Mouse (Mus musculus) heart, embryonic 10.5 days (tissue): ENCODE results near the gene Gnmt. TPM values are rescaled to one million over a fixed set of nuclear protein-coding genes. Genes with fewer than 3 reads are reported as not detected.

Experiments used
- DNase-seq: peaks from one replicate; pipeline ENCODE4 v3.0.0-alpha.2; 2017; ENCODE audit warnings: low spot score
- H3K27ac ChIP-seq: fragments of 300-500 bp; sonication (generic); 2 replicates; pipeline ENCODE4 v1.5.1; 2016; ENCODE audit warnings: mild to moderate bottlenecking
- H3K27me3 ChIP-seq: fragments of 300-500 bp; sonication (generic); 2 replicates; pipeline ENCODE4 v1.6.1; 2016; ENCODE audit warnings: mild to moderate bottlenecking; ENCODE audit not compliant: poor library complexity, insufficient read depth, severe bottlenecking
- H3K36me3 ChIP-seq: fragments of 300-500 bp; sonication (generic); 2 replicates; pipeline ENCODE4 v1.6.1; 2016; ENCODE audit warnings: mild to moderate bottlenecking, moderate library complexity
- H3K4me1 ChIP-seq: fragments of 300-500 bp; sonication (generic); 2 replicates; pipeline ENCODE4 v1.6.1; 2016; ENCODE audit warnings: mild to moderate bottlenecking
- H3K4me3 ChIP-seq: fragments of 300-500 bp; sonication (generic); 2 replicates; pipeline ENCODE4 v1.5.1; 2016; ENCODE audit warnings: mild to moderate bottlenecking, moderate library complexity
- H3K9me3 ChIP-seq: fragments of 300-500 bp; sonication (generic); 2 replicates; pipeline ENCODE4 v1.6.1; 2016; ENCODE audit warnings: mild to moderate bottlenecking, moderate library complexity
- WGBS: fragments of 180-500 bp; shearing (Covaris S2); methylation state at CpG from one replicate; pipeline ENCODE4 v1.1.7; 2016; 5-methylcytosine and 5-hydroxymethylcytosine counted together
- polyA plus RNA-seq: library from polyadenylated mRNA; unstranded; fragments of >200 nt; fragmentation: Nextera tagmentation; extraction: Ambion mirVana; gene quantifications from 2 replicates; pipeline ENCODE4 v1.2.1, GENCODE M21; 2016

Gnmt gene
- polyA plus RNA-seq, 1 experiment from 2014 or later = 2.3 TPM

DNA sequence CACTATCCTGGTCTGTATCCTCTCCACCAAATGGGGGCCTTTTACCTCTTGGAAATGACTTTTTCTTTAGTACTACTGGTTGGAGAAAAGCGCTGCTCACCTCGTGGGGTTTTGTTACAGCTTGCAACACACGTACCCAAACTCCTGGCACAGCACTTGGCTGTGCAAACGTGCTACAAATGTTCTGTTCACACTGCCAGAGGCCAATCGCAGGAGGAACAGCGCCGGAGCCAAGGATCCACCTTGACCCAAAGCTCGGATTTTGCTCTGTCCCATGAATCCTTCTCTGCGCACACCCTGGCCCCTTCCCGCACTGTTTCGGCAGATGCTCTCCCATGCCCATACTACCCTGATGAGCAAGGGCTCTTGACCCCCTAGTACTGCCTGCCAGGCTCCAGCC, 472 bp downstream of the Gnmt start:
- Histone ChIP-seq H3K4me1 (peaks cover 32% of the 10 kb centered on the region), H3K4me3 (peak overlapping the region; percentile 33; the same call in 1 of the 2 replicates), H3K27me3 (peaks cover 27% of the 10 kb centered on the region), H3K27ac (no peak overlapping the region), H3K36me3 (peaks cover 18% of the 10 kb centered on the region), H3K9me3 (no peaks in the 10 kb centered on the region)
- no peak for DNase-seq
- WGBS = 42% methylated on average over 11 of the region's 11 CpGs

DNA sequence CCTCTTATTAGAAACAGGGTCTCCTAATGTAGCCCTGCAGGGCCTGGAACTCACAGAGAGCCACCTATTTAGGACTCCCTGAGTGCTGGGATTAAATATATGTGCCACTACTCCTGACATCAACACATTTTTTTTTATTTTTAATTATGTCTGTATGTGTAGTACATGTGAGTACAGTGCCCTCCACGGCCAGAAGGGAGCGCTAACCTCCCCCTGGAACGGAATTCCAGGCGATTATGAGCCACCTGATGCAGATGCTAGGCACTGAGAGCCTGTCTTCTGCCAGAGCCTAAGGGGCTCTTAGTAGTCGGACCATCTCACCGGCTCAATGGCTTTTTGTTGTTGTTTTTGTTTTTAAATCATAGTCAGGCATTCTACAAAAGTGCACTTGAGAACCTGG, 947 bp downstream of the Gnmt start:
- WGBS = 32% methylated on average over 6 of the region's 6 CpGs

DNA sequence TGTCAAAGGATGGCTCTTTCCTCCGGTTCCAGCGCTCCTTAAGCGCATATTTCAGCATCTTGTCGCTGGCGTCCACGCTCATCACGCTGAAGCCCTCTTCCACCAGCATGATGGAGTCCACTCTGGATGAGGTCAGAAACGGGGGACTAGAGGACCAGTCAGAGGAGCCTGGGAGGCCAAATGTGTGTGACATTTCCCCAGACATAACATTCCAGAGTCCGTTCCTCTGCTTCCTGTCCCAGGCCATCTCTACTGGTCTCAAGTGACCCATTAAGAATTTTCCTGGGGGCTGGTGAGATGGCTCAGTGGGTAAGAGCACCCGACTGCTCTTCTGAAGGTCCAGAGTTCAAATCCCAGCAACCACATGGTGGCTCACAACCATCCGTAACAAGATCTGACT, 1.7 kb downstream of the Gnmt start:
- Histone ChIP-seq H3K36me3 (peaks cover 28% of the 10 kb centered on the region), H3K4me1 (peaks cover 32% of the 10 kb centered on the region), H3K9me3 (no peaks in the 10 kb centered on the region), H3K27ac (no peak overlapping the region; the same call in 1 of the 2 replicates), H3K27me3 (peaks cover 27% of the 10 kb centered on the region), H3K4me3 (no peak overlapping the region)
- WGBS = 89% methylated on average over 11 of the region's 11 CpGs
- no peak for DNase-seq

More for the DNA sequence above, 947 bp downstream of the Gnmt start:
- Histone ChIP-seq H3K27ac (no peak overlapping the region), H3K36me3 (peaks cover 23% of the 10 kb centered on the region), H3K9me3 (no peaks in the 10 kb centered on the region), H3K4me3 (no peak overlapping the region), H3K27me3 (peaks cover 27% of the 10 kb centered on the region), H3K4me1 (peaks cover 32% of the 10 kb centered on the region)
- no peak for DNase-seq

DNA sequence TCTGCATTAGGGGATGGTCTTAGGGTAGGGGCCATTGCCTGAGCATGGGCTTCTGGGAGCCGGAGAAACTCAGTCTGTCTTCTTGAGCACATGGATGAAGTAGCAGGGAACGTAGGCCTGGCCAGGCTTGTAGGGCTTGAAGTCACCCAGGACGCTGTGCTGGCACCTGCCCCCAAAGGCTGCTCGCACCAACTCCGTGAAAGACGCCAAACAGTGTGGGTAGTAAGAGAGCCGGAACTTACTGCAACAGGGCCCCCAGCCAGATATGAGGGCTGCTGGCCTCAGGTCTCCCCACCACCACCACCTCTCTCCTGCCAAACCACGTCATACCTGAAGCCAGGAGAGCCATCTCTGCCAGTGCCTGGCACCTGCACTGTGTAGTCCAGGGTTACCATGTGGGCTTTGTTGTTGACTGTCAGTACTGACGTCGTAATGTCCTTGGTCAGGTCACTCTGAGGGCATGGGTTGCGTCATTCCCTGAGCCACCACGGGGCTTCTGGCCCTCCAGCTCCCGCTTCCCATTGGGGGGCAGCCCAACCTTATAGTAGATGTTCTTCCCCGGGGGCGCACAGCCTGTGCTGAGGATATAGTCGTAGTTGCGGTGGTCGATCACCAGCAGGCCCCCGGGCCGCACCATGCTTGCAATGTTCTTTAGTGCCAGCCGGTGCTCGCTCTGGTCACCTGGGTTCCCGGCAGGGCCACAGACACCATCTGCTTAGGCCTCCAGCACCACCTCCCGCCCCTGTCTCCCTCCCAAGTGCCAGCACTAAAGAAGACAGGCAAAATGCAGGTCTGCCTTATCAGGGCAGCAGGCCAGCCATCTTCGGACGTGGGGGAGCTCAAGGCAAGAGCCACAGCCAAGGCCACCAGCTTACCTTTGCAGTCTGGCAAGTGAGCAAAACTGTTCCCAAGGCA, 3.0 kb downstream of the Gnmt start:
- peaks cover 41% of the 10 kb centered on the region for H3K36me3 ChIP-seq
- 87% methylated on average over 26 of the region's 26 CpGs for WGBS

DNA sequence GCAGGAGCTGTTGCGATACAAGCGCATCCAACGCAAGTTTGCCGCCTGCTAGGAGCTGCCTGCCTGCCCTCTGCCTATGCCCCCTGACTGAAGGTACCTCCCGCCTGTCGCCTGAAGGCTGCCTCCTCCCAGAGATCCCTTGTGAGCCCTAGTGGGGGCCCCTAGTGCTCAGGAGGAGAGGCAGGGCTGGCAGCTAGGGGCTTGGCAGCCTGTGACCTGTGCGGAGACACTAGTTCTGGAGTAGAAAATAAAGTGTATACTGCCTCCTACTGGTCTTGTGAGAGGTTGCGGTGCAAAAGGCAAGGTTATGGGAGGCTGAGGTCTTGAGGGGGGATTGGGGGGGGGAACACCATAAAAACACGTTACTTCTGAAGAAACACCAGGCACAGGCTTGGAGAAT, 3.7 kb downstream of the Gnmt start:
- H3K4me3 ChIP-seq = peak overlapping the region; percentile 3; the same call in 1 of the 2 replicates
- H3K4me1 ChIP-seq = peaks cover 32% of the 10 kb centered on the region
- H3K27me3 ChIP-seq = peaks cover 26% of the 10 kb centered on the region
- peaks cover 48% of the 10 kb centered on the region for H3K36me3 ChIP-seq
- no peaks in the 10 kb centered on the region for H3K9me3 ChIP-seq
- 44% methylated on average over 9 of the region's 9 CpGs for WGBS
- H3K27ac ChIP-seq = 0 out of 2 replicates have a peak overlapping the region, but pooled peaks have one; percentile 26
- DNase-seq = peak; percentile 86

More for the DNA sequence above, 3.0 kb downstream of the Gnmt start:
- H3K27me3 ChIP-seq = peaks cover 27% of the 10 kb centered on the region
- peaks cover 32% of the 10 kb centered on the region for H3K4me1 ChIP-seq
- H3K27ac ChIP-seq = no peak overlapping the region
- DNase-seq = no peak
- H3K9me3 ChIP-seq = no peaks in the 10 kb centered on the region
- H3K4me3 ChIP-seq = no peak overlapping the region

DNA sequence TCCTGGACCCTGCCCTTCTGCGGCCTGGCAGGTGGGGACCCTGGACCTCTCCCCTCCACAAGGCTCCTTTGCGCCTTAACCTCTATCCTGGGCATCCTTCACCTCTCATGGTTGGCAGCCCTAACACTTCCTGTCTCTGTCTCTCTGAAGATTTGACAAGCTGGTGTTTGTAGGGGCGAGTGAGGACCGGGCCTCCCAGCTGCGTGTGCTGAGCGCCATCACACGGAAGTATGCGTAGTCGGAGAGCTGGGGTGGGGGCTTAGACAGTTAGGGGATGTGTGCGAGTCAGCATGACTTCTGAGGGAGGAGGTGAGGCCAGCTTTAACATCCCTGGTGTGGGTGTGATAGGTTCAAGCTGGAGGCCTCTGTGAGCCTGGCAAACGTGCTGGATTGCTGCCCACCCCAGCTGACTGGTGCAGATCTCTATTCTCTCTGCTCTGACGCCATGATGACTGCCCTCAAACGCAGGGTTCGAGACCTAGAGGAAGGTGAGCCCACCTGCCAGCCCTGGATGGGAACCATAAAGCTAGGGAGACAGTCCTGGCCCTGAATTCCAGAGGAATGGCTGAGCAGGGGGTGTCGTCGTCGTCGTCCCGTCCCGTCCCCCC, 4.4 kb downstream of the Gnmt start:
- 82% methylated on average over 20 of the region's 20 CpGs for WGBS
- Histone ChIP-seq H3K9me3 (no peaks in the 10 kb centered on the region), H3K27me3 (peaks cover 19% of the 10 kb centered on the region), H3K4me1 (peaks cover 32% of the 10 kb centered on the region), H3K36me3 (peaks cover 50% of the 10 kb centered on the region), H3K27ac (no peak overlapping the region), H3K4me3 (no peak overlapping the region)
- no peak for DNase-seq

DNA sequence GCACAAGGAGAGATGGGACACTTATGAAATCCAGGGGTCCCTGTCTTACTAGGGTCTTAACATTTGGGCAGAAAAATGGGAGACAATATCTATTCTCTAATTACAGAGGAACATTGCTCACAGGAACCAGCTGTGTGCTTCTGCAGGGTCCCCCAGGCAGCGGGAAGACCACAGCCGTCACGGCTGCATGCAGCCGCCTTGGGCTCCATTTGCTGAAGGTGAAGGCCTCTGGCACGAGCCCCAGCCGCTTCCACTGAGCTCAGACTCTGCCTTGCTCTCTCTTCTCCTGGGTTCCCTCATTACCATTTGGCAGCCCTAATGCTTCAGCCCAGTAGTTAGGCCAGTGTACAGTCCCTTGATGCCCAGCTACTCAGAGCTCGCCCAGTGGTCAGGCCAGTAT, 7.9 kb downstream of the Gnmt start:
- Histone ChIP-seq H3K27ac (no peak overlapping the region), H3K9me3 (no peaks in the 10 kb centered on the region), H3K27me3 (no peaks in the 10 kb centered on the region), H3K4me3 (no peak overlapping the region), H3K36me3 (peaks cover 62% of the 10 kb centered on the region), H3K4me1 (peaks cover 13% of the 10 kb centered on the region)
- no peak for DNase-seq
- 83% methylated on average over 7 of the region's 7 CpGs for WGBS

DNA sequence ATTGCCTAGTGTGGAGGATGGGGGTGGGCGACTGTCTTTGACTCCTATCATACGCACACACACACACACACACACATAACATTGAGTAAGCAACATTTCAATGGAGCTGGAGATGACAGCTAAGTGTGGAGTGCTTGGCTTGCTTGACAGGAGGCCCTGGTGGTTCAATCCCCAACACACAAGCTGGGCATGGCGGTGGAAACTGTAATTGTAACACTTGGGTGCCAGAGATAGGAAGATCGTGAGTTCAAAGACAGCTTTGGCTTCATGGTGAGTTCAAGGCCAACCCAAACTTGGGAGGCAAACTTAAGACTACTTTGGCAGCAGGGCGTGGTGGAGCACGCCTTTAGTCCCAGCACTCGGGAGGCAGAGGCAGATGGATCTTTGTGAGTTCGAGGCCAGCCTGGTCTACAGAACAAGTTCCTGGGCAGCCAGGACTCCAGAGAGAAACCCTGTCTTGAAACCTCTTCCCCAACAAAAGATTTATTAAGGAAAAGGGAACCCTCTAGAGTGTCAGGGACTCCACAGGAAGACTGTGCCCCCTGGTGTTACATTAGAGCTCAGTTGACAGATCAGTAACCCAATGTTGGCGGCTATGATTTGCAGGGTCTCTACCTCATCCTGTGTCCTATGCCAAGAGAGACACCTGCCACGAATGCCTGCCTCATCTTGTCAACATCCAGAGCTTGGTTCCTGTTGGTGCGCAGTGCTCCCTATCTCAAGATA, 14.0 kb downstream of the Gnmt start:
- DNase-seq = no peak
- Histone ChIP-seq H3K4me3 (no peak overlapping the region), H3K9me3 (no peaks in the 10 kb centered on the region), H3K4me1 (peaks cover 18% of the 10 kb centered on the region), H3K36me3 (peaks cover 38% of the 10 kb centered on the region), H3K27ac (no peak overlapping the region), H3K27me3 (no peaks in the 10 kb centered on the region)
- WGBS = 92% methylated on average over 11 of the region's 11 CpGs

DNA sequence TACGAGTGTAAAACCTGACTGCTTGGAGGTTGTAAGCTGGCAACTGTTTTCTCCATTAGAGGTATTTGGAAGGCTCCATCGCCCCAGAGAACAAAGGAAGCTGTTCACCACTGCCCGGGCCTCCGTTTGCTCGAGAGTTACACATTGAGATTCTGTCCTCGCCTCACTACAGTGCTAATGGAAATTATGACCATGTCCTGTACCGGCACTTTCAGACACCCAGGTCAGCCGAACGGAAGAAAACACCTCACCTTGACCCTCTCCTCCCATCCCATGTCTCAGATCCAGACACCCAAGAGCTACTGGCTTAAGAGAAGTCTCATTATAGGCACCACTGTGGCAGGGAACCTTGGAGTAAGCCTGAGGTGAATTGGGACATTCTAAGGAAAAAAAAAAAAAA, 15.1 kb downstream of the Gnmt start:
- WGBS = 90% methylated on average over 9 of the region's 9 CpGs
- peaks cover 18% of the 10 kb centered on the region for H3K4me1 ChIP-seq
- DNase-seq = no peak
- no peaks in the 10 kb centered on the region for H3K27me3 ChIP-seq
- H3K27ac ChIP-seq = no peak overlapping the region
- no peaks in the 10 kb centered on the region for H3K9me3 ChIP-seq
- no peak overlapping the region for H3K4me3 ChIP-seq
- H3K36me3 ChIP-seq = peaks cover 38% of the 10 kb centered on the region

DNA sequence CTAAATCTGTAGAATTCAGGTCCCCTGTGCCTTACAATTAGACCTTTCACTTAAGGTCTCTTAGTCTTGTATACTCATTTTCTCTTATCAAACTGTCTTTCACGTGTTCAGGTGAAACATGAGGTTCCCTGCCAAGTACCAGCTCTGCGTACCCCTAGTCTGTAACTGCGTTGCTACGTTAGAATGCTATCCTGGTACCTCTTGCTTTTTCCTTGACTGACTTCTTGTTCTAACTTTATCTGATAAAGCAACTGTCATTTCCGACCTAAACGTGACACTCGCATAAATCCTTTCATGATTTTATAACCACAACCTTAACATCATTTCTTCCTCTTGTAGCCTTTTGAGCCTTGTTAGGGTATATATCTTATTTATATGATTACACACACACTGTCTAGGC, 16.5 kb downstream of the Gnmt start:
- H3K27me3 ChIP-seq = no peaks in the 10 kb centered on the region
- no peaks in the 10 kb centered on the region for H3K9me3 ChIP-seq
- H3K27ac ChIP-seq = no peak overlapping the region
- 66% methylated on average over 7 of the region's 7 CpGs for WGBS
- H3K36me3 ChIP-seq = peaks cover 36% of the 10 kb centered on the region
- H3K4me3 ChIP-seq = peak overlapping the region; percentile 100
- peaks cover 18% of the 10 kb centered on the region for H3K4me1 ChIP-seq
- DNase-seq = no peak

DNA sequence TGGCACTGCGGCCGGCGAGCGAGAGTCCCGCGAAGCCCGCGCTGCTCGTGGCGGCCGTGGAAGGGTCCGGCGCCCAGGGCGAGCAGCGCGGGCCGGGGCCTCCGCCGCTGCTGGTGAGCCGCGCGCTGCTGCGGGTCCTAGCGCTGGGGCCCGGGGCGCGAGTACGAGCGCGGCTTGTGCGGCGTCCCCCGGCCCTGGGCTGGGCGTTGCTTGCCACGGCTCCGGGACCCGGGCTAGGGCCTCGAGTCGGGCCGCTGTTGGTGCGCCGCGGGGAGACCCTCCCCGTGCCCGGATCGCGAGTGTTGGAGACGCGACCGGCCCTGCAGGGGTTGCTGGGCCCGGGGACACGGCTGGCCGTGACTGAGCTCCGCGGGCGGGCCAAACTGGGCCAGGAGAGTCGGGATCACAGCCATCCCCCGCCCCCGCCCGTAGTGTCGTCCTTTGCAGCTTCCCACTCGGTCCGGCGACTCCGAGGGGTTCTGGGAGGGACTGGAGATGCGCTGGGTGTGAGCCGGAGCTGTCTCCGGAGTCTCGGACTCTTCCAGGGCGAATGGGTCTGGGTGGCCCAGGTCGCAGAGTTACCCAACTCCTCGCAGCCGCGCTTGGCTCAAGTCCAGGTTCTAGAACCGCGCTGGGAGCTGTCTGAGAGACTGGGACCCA, 17.2 kb downstream of the Gnmt start:
- DNase-seq = peak; percentile 82
- Histone ChIP-seq H3K27ac (peak overlapping the region; percentile 92), H3K4me3 (peak overlapping the region; percentile 100), H3K36me3 (peaks cover 31% of the 10 kb centered on the region), H3K9me3 (no peaks in the 10 kb centered on the region), H3K4me1 (peaks cover 21% of the 10 kb centered on the region), H3K27me3 (no peaks in the 10 kb centered on the region)
- under 1% methylated on average over 75 of the region's 76 CpGs for WGBS

DNA sequence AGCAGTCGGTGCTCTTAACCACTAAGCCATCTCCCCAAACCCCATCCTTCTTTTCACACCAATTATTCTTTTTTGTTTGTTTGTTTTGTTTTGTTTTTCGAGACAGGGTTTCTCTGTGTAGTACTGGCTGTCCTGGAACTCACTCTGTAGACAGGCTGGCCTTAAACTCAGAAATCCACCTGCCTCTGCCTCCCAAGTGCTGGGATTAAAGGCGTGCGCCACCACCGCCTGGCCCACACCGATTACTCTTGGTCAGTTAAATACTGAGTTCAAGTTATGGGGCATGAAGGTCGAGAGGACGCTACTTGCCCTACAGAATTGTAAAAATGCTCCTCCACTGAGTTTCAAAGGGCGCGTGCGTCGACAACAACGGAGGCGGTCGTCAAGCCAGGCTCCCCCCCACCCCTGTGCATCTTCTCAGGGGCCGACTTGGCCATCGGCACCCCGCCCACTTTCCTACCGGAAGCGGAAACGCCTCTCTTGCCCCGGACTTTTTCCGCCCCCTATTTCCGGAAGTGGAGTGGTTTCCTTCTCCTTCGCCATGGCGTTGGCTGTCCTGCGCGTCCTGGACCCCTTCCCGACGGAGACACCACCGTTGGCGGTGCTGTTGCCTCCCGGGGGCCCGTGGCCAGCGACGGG, 17.9 kb downstream of the Gnmt start, which contains the start of gene Pex6:
TSS of gene Pex6 (plus strand) at position 505 of the 639 bp plus-strand sequence.
- WGBS = 7% methylated on average over 36 of the region's 36 CpGs
- no peaks in the 10 kb centered on the region for H3K27me3 ChIP-seq

More for the DNA sequence above, 17.9 kb downstream of the Gnmt start, which contains the start of gene Pex6:
- peak within 1 kb of the TSS; percentile 100 for H3K4me3 ChIP-seq
- H3K9me3 ChIP-seq = no peaks in the 10 kb centered on the region
- peaks cover 25% of the 10 kb centered on the region for H3K36me3 ChIP-seq
- peak; percentile 97 for DNase-seq
- H3K4me1 ChIP-seq = peaks cover 28% of the 10 kb centered on the region
- peak within 1 kb of the TSS; percentile 92 for H3K27ac ChIP-seq
